Mouse (Mus musculus) T-helper 1 cell (primary cell): ENCODE measurements around the gene Hspg2.

Experiments used
- in situ Hi-C: fragments of 300-600 bp; cut with MboI, MseI; formaldehyde crosslinking; loops from one replicate; pipeline ENCODE4 v1.15.1; 2025; ENCODE audit warnings: high pct_unique_total_duplicates

Gene Hspg2

GRCm38 (mm10) chr4:137460676-137461075 lies 7.9 kb upstream of the Hspg2 start:
- in situ Hi-C loops, result no loop called here

DNA sequence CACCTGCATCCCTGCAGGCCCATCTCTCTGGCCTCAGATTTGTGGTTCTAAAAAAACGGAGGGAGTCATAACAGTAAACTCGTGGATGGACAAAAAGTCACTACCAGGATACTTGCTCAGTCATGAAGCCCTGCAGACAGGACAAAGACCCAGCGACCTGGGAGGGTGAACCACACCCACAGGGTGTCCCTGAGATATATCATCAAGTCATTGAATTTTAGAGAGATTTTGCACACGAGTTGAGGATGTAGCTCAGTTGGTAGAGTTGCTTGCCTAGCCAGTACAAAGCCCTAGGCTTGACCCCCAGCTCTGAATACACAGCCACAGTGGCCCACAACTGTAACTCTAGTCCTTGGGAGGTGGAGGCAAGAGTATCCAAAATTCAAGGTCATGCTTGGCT lies 7.4 kb upstream of the Hspg2 start:
- in situ Hi-C loops, result no loop called here

DNA sequence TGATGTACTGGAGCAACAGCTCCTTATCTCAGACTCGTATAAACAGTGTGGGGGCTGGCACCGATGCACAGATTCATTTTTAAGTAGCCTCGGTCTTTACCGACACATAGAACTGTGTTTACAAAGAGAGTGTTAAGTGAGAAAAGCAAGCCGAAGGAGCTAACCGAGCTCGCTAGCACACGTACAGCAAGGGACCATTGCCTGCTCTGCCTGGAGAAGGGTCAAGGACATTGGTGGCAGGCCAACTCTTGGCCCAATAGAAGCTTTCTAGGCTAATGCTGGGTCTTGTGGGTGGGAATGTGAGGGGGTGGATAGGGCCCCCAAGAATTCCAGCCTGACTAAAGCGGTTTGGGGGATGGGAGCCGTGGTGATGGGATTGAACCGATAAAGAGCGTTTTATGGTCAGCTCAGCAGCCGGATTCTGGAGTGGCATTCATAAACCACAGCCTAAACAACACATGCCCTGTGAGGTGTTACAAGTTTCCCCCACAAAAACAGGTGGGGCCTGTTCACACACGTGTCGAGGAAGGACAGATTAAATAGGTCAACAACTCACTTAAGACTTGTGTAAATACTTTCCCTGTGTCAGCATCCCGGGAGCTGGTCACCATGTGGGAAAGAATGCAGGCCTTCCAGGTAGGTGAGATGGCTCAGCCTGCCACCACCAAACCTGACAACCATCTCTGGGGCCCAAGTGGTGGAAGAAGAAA lies 6.4 kb upstream of the Hspg2 start:
- in situ Hi-C loops, result no loop called here

DNA sequence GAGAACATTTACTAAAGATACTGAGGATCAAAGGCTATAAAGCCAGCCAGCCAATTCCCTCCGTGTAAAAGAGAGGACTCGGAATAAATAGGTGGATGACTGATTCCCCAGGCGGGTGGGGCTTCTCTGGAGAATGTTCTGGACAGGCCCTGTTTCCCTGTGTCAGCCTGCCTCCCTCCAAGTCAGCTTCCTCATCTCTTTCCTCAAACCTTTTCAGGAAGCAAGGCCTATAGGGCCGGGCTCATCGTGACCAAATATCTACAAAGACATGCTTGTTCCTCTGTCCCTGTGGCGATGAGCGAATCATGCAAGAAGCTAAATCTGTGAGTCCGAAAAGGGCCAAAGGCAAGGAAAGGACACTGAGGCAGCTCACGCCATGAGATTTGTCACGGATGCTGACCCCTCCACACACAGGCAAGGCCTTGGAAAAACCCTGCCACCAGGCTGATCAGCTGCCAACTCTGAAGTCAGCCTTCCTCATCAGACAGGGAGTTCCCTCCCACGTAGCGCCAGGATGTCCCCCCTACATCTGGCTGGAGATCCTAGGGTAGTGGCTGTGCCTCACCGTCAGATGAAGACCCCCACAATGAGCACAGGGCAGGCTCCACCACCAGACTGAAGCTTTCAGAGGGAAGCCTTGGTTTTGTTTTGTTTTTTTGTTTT lies 3.3 kb upstream of the Hspg2 start:
- in situ Hi-C loops, result no loop called here

DNA sequence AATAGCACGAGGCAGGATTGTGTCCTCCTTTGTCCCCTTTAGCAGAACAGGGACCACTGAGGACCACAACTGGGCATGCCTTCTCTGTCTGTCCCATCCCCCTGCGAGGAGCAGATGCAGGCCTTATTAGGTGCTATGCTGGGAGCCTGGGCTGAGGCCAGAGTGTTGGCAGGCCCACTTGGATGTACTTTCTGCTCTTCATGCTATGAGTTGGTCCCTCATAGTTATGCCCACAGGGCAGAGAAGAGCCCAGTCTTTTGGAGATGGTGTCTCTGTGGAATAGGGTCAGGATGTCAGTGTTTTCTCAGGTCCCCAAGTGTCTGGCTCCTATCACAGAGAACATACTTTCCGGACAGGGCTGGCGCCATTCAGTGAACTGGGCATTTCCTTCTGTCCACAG lies 1.6 kb upstream of the Hspg2 start:
- in situ Hi-C loops, result no loop called here

DNA sequence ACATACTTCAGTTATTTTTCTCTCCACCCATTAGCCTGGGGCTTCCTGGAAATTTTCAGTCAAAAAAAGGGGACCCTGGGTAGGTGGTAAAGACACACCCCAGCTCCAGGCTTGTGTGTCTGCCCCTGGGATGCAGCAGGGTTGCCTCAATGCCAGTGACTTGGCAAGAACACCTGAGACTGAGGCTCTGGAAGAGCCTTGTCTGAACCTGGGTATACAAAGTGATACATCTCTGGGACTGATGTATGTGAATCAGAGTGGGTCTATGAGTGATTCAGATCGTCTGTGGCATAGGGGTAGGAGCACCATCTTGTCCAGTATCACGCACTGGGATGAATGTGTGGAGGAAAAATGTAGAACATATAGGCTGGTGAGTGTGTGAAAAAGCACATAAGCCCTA lies 1.0 kb upstream of the Hspg2 start:
- in situ Hi-C loops, result no loop called here

DNA sequence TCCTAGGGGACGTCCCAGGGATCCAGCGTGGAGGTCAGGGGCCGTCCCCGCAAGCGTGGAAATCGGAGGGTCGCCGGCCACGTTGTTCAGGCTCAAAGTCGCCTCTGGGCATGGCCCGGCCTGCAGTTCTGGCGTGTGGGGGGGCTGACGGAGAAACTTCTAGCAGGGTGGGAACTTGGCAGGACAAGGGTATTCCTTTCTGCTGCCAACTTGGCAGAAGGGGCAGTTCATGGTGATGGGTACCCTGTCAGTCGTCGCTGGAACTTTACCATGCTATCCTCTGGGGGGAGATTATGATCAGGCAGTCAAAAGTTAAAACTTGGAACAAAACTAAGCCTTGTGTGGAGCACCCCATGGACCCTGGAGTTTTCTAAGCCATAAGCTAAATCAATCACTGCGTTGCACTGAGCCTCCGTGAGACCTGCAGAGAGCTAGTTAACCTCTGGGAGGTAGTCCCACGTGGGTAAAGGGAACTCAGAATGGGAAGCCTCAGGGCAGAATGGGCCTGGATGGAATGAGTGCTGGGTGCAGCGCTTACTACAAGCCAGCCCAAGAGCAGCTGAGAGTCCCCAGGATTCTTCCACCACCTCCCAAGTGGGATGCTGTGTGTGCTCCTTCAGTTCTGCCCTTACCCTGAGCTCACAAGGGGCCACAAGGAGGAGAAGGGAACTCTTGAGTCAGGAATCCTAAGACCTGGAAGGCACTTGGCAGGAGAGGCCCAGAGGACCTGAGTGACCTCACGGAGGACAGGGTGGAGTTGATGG lies 694 bp downstream of the Hspg2 start:
- in situ Hi-C loops, result no loop called here

- in situ Hi-C loops, result no loop called here
These were observed 1.5 kb downstream of the Hspg2 start for GRCm38 (mm10) chr4:137469845-137470692.

DNA sequence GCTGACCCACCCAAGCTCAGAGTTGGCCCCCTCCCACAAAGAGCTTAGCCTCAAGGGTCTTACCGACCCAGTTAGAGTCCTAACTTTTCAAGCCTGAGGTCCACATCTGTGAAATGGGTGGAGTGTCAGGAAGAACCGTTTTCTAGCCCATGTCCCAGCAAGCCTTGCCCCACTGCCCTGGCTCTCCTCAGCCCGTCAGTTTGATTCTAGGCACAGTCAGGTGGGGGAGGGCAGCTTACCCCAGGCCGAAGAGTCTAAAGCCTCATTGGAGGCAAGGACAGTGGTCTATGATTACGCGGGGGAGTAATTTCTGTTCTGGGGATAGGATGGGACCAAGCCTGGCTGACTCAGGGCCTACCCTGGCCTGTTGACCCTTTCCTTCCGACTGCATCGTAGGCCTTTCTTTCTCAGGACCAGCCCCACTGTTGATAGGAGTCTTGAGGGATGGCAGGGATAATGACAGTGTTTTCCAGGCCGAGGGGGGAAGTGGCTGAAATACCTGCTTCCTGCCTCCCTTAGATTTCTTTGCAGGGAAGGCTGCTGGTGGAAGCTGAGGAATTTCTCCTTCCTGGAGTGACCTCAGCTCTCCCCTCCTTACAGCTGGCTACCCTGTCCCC lies 2.2 kb downstream of the Hspg2 start:
- in situ Hi-C loops, result no loop called here

- in situ Hi-C loops, result no loop called here
These were observed 2.8 kb downstream of the Hspg2 start for GRCm38 (mm10) chr4:137471326-137471725.

DNA sequence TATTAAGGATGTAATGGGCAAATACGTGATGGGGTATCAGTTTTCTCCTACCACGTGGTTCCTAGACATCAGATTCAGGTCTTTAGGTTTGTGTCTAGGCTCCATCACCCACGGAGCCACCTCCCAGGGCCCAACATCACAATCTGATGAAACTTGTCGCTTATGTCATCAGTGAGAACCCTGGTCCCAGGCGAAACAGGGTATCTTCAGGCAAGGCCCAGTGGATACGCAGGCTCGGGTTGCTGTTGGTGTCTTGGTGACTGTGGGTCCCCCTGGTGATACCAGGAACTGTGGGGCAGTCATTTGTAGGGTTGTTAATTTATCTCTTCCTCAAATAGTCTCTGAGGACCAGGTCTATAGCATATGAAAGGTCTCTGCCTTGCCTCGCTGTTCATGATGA lies 4.7 kb downstream of the Hspg2 start:
- in situ Hi-C loops, result no loop called here

DNA sequence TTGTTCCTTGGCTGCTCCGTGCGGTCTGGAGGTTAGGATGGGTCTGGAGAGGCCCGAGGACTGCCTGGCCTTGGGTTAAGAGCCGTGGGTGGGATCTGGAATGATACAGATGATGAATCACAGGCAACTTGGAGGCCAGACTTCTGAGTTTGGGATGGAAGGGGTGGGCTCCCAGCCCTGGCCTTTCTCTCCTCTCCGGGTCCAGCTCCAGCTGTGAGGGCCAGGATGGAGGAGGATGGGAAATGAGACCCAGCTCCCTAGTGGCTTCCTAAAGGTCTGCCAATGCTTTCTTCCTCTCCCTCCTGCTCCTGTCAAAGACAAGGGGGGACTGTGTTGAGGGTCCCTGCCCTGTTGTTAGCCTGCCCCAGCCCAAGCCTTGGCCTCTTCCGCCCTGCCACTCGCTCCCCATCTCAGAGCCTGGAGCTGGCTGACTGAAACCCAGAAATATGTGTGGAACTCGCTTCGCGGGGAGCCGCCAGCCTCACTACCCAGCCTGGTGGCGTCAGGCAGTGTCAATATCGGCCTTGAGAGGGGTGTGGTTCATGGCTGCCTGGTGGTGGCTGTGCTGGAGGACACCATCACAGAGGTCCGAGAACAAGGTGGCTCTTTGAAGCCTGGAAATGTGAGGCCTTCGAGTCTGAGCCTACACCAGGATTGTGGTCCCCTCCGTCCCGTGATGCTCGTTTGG lies 5.3 kb downstream of the Hspg2 start:
- in situ Hi-C loops, result no loop called here

GRCm38 (mm10) chr4:137474694-137475093 lies 6.1 kb downstream of the Hspg2 start:
- in situ Hi-C loops, result no loop called here

DNA sequence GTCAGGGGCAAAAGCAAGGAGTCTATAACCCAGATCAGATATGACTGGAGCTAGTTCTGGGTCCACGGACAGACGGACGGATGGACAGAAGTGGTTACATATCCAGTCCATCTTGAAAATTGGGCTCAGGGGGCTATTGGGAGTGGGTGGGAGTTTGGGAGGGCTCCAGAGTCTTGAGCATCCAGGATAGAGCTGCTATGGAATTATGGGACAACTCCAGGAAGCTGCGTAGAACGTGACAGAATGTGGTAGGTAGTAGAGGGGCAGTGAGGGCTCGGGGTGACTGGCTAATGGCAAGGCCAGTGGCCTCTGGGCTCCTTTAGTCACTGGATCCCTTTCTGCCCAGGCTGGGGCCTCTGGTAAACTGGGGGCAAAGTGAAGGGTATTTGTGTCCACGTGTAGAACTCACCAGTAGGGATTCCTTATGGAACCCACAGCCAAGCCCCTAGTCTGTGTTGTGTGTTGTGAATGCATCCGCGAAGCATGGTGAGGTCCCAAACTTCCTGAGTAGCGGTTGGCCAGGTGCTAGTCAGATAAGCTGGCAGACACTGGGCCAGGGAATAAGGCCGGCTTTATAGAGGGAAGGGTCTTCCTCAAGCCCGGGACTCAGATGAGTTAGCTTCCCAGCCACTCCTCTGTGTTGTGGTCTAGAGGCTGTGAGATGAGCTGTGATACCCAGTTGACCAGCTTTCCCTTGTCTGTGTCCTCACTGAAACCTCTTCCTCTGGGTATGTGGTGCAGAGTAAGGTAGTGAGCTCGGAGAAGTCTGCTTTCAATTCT lies 6.9 kb downstream of the Hspg2 start:
- in situ Hi-C loops, result no loop called here

GRCm38 (mm10) chr4:137476065-137476760 lies 7.6 kb downstream of the Hspg2 start:
- in situ Hi-C loops, result no loop called here

GRCm38 (mm10) chr4:137476761-137477237 lies 8.2 kb downstream of the Hspg2 start:
- in situ Hi-C loops, result no loop called here

DNA sequence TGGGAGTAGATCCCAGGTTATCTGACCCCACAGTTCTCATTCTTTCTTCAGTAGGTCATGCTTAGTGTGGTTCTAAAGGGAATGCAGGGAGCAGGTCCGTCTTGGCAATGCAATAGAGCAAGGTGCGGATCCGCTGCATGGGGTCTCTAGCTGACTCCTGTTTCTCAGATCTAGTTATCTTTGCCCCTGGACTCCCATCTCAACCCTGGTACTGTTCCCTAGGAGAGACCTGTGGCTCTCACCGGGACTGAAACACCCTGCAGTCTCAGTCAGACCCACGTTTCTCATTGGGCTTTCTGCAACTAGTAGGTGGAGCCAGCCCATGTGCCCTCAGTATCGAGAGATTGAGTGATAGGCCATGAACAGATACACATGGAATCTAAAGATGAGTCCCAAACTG lies 9.0 kb downstream of the Hspg2 start:
- in situ Hi-C loops, result no loop called here

GRCm38 (mm10) chr4:137478306-137478705 lies 9.7 kb downstream of the Hspg2 start:
- in situ Hi-C loops, result no loop called here

- in situ Hi-C loops, result no loop called here
These were observed 11.2 kb downstream of the Hspg2 start for GRCm38 (mm10) chr4:137479757-137480156.
